Mouse (Mus musculus) right cerebral cortex, postnatal 10 days (tissue): ENCODE measurements around the gene Ppp6r2.

Source experiments
- DNase-seq, 2 experiments: peaks; one replicate each; pipeline ENCODE4 v3.0.0; 2021; ENCODE audit warnings: low spot score in 2 of 2

The Ppp6r2 gene

DNA sequence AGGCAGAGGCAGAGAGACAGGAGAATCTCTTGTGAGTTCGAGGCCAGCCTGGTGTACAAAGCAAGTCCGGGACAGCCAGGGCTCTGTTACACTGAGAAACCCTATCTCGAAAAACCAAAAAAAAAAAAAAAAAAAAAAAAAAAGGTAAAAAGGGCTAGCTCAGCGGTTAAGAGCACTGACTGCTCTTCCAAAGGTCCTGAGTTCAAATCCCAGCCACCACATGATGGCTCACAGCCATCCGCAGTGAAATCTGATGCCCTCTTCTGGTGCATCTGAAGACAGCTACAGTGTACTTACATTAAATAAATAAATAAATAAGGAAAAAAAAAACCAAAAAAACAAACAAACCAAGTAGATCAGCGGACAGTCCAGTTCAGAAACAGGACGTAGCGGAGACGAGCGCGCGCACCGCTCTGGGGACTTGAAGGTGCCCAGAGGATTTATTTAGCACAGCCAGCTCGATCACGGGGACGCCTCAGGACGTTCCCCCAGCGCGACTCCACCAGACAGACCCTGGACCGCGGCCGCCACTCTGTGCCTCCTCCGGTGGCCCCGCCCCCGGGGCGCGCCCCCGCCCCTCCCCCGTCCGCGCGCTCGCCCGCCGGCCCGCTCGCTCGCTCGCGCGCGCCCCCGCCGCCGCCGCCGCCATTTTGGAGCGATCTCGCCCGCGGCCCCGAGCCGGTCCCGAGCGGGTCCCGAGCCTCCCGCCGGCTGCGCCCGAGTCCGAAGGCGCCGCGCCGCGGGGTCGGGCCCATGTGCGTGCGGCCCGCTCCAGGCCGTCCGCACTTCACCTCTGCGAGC lies at the start of gene Ppp6r2:
Gene Ppp6r2, plus strand, starts transcription at position 639 of the 801 bp plus-strand sequence.
- peak; percentile 87 to 89 for DNase-seq

DNA sequence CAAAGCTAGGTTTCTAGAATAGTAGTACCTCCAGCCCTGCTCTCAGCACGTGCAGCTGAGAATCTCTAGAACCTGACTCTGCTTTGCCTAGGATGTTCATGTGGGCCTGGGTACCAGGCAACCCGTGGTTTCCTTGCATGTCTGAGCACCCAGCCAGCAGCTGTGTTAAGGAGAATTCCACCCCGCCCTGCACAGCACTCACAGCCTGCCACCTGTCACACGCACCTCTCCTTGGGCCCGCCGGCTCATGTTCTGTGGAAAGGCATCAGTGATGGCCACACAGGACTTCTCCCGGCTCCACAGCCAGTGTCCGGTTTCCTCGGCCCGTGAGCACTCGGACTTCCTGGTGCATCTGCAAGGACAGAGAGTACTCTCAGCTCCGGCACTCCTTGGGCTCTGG lies 45.9 kb upstream of the Ppp6r2 start:
- DNase-seq = no peak

DNA sequence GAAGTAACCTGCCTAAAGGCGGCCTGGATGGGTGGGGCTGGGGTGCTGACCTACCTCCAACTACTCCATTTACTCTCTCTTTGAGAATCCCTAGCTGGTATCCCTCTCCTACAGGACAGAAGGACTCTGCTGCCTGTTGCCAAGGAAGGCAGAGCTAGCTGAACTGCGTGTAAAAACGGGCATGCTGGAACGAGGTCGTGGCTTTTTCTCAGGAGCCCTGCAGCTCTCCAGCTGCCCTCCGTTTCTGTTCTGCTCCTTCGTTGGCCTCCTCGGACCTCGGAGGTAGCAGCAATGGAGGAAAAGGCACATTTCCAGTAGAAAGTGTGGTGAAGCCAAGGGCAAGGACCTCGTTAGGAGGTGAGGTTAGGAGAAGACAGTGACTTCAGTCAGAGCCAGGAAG lies 42.4 kb upstream of the Ppp6r2 start:
- DNase-seq = no peak

DNA sequence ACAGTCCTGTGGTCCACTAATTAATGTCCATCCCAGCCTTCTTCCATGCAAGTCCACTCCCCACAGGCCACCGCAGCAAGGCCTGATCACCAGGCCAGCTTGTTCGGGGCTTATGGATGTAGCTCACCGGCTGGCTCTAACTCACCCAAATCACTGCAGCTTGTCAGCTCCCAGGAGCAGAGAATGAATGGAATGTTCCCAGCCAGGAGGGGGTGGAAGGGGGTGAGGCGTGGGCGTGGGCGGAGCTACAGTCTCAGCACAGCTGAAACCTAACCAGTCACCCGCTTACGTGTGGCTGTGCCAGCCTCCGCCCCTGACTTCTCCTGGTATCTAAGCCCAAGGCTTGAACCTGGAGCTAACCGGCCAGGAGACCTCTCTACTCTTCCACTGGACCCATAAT lies 41.9 kb upstream of the Ppp6r2 start:
- peak; percentile 88 to 90 for DNase-seq

DNA sequence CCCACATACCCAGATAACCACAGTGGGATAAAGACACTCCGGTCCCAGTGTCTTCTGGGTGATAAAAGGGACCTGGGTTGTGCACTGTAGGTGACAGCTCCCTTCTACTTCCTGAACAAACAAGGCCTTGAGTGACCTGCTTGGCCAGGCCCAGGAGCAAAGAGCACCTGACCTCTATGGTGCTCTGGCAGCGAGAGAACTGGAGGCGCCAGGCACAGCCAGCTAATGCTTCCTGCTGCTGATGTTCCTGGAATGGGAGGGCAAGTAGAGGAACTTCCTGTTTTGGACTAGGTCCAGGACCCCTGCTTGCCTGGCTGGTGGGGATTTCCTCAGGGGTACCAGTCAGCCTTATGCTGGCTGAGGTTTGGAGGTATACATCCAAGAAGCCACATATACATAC lies 41.3 kb upstream of the Ppp6r2 start:
- no peak for DNase-seq

DNA sequence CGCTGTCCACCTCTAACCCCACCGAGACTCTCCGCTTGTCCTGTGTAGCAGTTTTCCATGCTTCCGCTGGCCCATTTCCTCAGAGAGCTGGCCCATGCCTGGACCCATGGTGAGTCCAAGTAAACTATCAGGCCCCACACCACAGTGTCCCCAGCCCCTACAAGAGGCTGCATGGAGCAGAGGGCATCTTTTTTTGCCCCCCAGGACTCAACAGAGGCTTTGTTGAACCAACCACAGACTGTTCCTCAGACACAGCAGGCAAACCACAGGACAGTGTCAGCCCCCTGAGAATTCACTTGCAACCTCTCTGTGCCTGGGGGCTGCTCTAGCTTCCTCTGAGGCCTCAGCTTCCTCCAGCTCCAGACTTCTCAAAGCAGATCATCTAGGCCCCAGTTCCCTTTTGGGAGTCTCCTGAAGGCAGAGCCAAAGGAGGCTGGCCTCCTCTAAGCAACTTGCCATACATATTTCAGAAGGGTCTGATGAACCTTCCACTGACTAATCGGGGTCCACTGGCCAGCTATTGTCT lies 39.8 kb upstream of the Ppp6r2 start:
- DNase-seq = no peak

DNA sequence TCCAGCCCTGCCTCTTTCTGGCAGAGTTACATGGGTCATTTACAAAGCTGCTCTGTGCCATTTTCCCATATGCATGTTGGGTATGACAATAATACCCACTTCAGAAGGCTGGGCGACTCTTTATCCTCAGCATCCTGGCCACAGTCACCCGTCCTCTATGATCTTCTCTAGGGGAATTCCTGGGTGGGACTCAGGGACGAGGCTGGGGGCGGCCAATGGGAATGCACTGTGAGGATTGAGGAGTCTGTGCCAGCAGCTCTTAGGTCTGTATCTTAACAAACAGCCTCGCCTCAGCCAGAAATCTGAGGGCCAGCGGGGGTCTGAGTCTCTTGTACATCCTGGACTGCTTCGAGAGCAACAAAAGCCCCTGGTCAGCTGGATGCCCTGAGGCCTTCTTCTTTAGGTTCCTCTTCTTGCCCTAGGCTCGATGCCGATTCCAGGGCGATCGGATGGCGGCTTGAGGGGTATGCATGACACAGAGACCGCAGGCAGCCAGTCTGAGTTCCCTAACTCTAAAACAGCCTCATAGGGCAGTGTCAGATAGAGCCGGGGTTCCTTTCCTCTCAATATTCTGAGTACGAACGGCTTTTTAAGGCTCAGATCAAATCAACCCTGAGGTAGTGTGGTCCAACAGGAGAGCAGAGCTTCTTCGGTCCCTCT lies 38.9 kb upstream of the Ppp6r2 start:
- DNase-seq = no peak

DNA sequence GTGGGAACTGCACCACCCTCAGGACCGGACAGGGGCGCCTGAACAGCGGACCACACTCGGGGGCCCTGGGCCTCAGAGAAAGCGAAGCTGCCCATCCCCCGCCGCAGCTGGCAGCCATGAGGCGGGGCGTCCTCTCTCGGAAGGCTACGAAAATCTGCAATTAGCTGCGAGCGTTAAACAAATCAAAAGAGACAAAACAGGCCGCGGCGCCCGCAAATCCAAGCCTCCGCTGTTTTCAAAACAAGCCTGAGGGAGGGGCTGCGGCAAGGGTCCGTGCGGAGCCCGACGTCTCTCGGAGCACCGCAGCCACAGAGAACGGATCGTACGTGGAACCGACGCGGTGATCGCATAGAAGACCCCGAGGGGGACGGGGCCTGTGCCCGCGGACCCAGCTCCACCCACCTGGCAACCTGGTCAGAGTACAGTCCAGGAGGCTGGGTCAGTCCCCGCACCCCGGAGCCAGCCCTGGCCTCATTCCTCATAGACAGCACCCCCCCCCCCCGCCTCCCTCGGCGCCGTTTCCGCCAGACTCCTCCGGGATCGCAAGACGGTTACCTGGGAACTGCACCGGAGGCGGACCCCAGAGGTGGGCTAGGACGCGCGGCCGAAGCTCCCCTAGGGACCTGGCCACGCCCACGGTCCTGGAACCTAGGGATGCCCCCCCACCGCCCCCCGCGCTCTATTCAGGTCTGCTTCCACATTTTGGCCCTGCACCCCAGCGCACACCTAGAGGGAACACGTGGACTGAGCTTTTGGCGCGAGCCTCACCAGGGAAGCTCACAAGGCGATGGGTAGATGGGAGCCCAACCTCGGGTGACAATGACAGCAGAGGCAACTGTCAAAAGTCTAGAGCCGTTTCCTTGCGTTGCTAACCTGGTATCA lies 38.1 kb upstream of the Ppp6r2 start:
- peak; percentile 73 to 76 for DNase-seq

DNA sequence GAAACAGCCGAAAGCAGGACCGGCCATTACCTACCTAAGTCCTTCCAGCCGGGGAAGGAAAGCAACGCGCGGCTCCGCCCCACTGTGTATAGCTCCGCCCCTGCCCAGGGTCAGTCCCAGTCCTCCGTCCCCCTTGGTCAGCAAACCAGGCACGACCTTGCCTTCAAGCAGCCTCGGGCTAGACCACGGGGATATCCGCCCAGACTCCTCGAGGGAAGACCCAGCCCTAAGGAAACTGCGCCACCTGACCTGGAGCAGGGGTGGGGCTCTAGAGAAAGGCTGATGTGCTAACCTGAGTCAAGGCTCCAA lies 37.5 kb upstream of the Ppp6r2 start:
- peak in 1 of 2 experiments; percentile 70 for DNase-seq

DNA sequence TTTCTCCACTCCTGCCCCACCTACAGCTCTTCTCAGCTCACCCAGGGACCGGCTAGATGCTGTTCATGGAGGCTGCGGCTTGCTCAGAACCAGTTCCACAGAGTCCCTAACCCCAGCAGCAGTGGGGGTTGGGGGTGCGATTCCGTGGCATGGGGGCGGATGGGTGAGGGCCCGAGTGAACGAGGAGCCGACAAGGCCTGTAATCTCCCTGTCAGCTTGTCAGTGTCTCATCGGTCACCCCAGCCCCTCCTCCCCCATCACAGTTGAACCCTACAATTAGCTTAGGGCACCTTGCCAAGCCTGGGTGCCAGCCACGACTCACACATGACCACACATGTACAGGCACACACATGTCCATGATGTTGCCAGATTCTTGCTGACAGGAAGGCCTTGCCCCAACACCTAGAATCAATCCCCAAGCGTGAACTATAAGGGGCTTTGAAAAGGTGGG lies 36.4 kb upstream of the Ppp6r2 start:
- no peak for DNase-seq

DNA sequence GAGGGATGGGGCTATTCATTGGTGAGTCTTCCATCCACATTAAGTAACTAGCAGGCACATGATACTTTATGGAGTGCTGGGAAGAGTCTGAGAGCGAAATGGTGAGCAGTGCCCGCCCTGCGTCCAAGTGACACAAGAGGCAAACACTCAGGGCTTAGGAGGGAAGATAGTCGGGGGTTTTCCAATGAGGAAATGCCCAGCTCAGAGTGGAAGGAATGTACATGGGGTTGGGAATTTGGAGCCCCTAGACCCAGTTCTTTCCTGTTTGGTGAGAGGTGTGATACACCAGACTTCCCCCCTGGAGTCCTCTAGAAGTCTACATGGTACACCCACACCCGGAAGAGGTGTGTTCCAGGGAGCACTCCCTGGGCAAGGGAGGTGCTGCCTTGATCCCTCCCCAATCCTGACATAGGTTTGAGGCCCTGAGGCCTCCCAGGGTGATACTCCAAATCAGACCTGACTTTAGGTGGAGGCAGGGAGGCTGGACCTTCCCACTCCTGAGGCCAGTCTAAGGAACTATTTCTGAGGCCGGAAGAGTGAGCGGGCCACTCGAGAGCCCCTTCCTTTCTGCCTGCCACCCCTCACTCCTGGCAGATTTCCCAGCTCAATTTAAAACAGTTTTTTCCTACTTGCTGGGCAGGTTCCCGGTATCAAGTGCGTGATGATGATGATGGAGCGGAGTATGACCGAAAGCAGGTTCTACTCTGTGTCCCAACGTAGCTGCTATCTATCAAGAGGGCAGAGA lies 35.8 kb upstream of the Ppp6r2 start:
- no peak for DNase-seq

DNA sequence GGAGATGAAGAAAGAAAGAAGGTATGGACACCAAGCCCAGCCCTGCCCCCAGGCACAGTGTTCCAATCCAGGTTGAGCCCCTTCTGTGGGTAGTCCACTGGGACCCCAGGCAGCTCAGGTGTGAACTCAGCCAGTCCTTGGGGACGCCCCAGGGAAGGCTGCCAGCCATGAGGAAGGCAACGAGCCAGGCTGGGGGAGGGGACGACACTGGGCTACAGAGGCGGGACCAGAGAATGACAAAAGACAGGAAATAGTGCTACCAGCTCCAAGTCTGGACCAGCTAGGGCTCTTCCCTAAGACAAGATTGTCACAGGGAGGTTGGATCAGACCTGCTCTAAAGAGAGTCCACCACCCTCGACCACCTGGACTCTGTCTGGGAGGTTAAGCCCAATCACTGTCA lies 34.2 kb upstream of the Ppp6r2 start:
- peak in 1 of 2 experiments; percentile 82 for DNase-seq

DNA sequence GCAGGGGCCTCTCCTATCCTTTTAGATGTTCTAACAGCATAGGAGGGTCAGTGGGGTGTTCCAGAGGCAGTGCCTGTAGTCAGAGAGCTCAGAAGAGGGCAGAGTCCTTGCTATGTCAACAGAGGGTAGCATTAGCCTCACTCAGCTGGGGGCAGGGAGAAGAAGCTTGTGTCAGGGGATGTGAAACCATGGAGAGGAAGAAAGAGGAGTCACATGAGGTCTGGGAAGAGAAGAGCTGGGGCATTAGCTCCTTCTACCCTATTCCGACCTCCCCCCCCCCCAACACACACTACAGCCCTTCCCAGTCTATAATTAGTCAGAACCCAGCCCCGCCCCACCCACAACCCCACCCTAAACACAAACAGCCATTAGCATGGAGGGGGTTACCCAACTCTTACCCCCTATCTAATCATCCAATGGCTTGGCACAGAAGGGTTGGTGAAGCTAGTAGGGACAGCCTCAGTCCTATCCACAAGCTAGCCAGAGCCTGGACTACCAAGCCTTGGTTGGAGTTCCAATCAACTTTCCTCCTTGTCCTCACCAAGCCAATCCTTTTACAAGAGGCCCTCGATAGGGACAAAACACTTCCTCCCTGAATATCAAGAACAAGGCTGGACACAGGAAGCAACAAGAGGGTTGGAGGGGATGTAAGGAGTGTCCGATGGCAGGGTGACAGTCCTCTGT lies 33.6 kb upstream of the Ppp6r2 start:
- no peak for DNase-seq

DNA sequence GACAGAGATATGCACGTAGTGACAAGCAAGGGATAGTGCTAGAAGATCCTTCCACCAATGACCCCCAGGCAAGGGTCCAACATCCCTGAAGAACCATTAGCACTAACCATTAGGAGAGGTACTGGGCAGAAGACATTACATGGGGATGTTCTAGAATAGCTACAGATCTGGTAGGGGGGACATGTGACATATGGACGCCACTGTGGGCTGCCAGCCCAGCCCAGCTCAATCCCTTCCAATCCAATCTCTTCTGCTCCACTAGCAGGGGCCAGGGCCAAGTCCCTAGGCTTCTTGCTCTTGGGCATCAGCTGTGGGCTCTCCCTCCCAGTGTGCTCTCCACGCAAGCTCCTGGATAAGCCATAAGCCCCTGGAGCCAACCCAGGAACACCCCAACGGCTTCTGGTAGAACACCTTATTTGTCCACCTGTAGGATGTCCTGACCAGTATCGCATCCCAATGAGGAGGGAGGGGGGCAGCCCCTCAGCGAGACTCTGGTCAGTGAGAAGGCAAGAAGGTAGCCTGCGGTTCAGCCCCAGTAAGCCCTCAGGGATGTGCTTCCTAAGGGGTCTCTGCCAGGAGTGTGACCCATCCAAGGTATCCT lies 33.0 kb upstream of the Ppp6r2 start:
- DNase-seq = no peak

DNA sequence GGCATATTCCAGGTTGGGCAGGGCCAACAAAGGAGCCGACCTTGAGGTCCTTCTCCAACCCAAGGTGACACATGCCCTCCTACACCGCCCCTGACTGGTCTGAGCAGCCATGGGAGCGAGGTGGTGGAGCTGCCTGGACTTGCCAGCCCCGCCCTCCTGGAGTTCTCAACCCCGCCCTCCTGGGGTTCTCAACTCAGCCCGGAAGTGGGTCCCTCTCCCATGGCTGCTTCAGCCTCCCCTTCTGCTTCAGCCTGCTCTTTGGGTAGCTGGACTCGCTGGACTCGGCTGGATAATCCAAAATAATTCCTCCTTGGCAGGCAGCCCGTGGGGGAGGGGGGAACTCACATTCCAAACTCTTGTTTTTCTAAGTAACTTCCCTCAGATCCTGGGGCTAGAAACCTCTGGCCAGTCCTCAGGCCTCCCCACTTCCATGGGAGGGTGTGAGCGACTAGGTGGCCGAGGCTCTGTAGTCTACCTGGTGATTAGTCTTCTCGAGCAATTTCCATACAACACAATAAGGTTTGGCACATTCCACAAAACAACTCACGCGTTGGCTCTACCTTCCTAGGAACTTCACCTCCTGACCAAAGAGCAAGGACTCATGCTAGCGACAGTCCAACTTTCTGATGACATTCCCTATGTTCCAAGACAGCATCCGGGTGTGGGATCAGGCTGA lies 32.3 kb upstream of the Ppp6r2 start:
- DNase-seq = peak; percentile 69 to 73

DNA sequence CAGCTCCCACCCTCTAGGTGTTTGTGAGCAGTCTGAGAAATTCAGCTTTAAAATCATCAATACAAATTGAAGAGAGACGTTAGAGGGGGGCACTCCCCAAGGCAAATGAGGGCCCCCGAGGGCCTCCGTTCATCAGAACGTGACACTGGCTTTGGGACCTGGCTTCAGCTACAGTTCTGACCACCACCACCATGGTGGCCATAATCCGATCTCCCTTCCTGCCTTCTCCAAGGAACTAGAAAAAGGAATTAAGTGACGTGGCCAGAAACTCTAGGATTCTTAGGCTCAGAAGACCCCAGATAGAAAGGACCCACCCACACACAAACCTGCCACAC lies 31.8 kb upstream of the Ppp6r2 start:
- no peak for DNase-seq

DNA sequence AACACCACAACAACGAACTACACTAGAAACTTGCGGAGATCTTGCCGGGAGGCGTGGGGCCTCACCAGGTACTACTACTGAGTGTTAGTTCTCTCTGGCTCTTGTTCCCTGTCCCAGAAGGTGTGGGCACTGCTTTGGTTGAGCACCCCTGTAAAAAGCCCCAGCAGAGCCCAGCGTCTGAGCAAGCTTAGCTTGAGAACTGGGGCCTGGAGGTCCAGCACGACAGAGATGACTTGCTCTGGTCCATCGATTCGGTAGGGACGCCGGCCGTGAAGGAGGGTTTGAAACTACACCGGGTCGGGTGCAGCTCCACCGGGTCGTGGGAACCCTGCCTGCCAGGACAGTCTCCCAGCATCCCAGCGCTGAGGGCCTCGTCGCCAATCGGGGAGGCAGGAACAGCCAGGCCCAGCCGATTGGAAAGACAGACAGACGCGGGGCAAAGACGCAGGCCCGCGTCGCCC lies 31.2 kb upstream of the Ppp6r2 start:
- DNase-seq = peak in 1 of 2 experiments; percentile 58

DNA sequence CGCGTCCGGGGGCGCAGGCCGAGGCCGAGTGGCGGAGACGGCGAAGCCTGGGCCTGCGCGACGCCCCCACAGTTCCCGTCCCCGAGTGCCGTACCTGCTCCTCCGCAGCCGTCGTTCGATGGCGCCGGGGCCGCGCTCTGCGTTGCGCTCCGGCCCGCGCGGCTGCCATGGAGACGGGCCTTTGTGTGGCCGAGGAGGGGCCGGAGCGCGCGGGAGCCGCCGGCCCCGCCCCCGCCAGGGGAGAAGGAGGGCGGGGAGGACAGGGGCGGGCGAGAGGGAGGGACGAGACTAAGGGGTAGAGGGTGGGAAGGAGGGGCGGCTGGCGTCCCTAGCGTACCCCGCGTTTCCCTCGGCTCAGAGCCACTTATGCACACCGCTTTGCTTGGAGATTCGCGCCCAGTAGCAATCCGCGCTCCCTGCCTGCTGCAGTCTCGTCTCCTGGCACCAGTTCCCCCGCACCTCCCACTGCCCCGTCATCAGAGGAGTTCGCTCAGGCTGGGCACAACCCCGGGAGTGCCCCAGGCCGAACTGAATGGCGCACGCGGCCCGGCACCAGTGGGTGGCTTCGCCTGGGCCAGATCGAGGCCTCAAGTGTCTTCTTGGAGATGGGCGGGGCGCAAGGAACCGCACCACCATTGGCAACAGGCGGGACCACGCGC lies 30.7 kb upstream of the Ppp6r2 start, which contains the start of gene Plxnb2:
Gene Plxnb2, minus strand, starts transcription at position 218 of the 659 bp plus-strand sequence.
- peak; percentile 87 to 91 for DNase-seq

DNA sequence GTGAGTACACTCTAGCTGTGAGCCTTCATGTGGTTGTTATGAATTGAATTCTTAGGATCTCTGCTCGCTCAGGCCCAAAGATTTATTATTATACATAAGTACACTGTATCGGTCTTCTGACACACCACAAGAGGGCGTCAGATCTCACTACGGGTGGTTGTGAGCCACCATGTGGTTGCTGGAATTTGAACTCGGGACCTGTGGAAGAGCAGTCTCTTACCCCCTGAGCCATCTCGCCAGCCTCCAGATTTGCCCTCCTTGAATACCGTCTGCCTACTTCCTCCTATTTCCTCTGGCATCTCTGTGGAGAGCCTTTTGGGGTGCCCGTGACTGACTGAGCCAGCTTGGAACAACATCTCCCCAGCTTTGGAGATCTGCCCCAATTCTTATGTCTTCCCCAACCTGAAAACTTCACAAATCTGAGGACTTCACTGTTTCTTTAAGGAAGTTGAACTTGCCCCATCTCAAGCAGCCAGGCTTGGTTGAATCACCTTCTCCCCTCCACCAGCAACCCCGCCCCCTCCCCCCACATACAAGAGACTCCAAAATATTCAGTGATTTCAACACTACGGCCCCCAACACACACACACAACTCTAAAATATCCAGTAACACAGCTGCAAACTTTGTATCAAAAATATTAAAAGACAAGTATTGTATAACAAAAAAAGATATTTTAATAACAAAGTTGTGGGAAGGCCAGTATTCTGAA lies 29.6 kb upstream of the Ppp6r2 start:
- DNase-seq = no peak
